In genomic region chr5:127239706-127240105, GRCm38 (mm10) we compare ENCODE assay signal across 23 mouse cellular contexts. TPM values are rescaled to one million over a fixed set of nuclear protein-coding genes. Genes with fewer than 3 reads are reported as not detected.
DNase-seq lines count a peak whose midpoint lies in the region; ATAC-seq and TF ChIP-seq lines count a peak whose summit lies in the region.
"Had no signal": no experiment of that assay in that cellular context is flagged by ENCODE, and none has a peak within 500 bp of the region (broad histone marks: within the 10 kb centered on the region; RNA-seq: fewer than 3 reads in every experiment).

No protein-coding gene starts in this region.

- no peak overlapping the region for H3K9ac ChIP-seq in lung, embryonic 14.5 days
- no peak overlapping the region for H3K9ac ChIP-seq in embryonic facial prominence, embryonic 15.5 days
- no peak overlapping the region for H3K9ac ChIP-seq in limb, embryonic 14.5 days (ENCODE audit: low read depth, low read length, severe bottlenecking)
- H3K9ac ChIP-seq: forebrain, embryonic 13.5 days; hindbrain, embryonic 13.5 days; liver, embryonic 14.5 days had no signal

- H3K36me3 ChIP-seq in lung, embryonic 14.5 days (ENCODE audit: insufficient read depth) = no peaks in the 10 kb centered on the region
- no peaks in the 10 kb centered on the region for H3K36me3 ChIP-seq in embryonic facial prominence, embryonic 15.5 days
- H3K36me3 ChIP-seq in limb, embryonic 14.5 days (ENCODE audit: control insufficient read depth, insufficient read depth, low read length) = no peaks in the 10 kb centered on the region
- no peaks in the 10 kb centered on the region for H3K36me3 ChIP-seq in heart, embryonic 10.5 days
- H3K36me3 ChIP-seq: hindbrain, embryonic 13.5 days had no signal

- no peak for TF ChIP-seq POLR2A in limb, embryonic 14.5 days (IDR thresholded peaks at IDR 0.05; ENCODE audit: borderline replicate concordance, extremely low read depth, insufficient read depth, insufficient read length)

- 0 out of 2 replicates have a peak, but pooled peaks cover 3% of the 10 kb centered on the region for H3K4me1 ChIP-seq in lung, embryonic 14.5 days (ENCODE audit: insufficient read depth)
- H3K4me1 ChIP-seq in embryonic facial prominence, embryonic 15.5 days = peaks cover 51% of the 10 kb centered on the region
- peaks cover 20% of the 10 kb centered on the region for H3K4me1 ChIP-seq in limb, embryonic 14.5 days (ENCODE audit: control insufficient read depth, insufficient read depth, low read length)
- peaks cover 23% of the 10 kb centered on the region for H3K4me1 ChIP-seq in heart, embryonic 10.5 days

- H3K9me3 ChIP-seq in lung, embryonic 14.5 days (ENCODE audit: low read depth, low read length) = no peaks in the 10 kb centered on the region
- H3K9me3 ChIP-seq in embryonic facial prominence, embryonic 15.5 days (replicated peaks) = no peaks in the 10 kb centered on the region
- H3K9me3 ChIP-seq in limb, embryonic 14.5 days (ENCODE audit: control insufficient read depth, low read length) = no peaks in the 10 kb centered on the region; the same call in 1 of the 2 replicates
- H3K9me3 ChIP-seq in heart, embryonic 10.5 days = peaks cover 5% of the 10 kb centered on the region; the same call in 1 of the 2 replicates
- H3K9me3 ChIP-seq: forebrain, embryonic 13.5 days; hindbrain, embryonic 13.5 days had no signal

- no peak for ATAC-seq in lung, embryonic 14.5 days (ENCODE audit: insufficient read depth)
- ATAC-seq in embryonic facial prominence, embryonic 15.5 days (ENCODE audit: insufficient number of reproducible peaks, low FRiP score, low TSS enrichment, low read depth) = no peak
- 0 out of 2 replicates have a peak, but pooled peaks have one; percentile 5 for ATAC-seq in limb, embryonic 14.5 days (ENCODE audit: low FRiP score, low read depth)
- ATAC-seq: forebrain, embryonic 13.5 days; intestine, embryonic 16.5 days had no signal

- no peak overlapping the region for H3K4me3 ChIP-seq in lung, embryonic 14.5 days (ENCODE audit: low read depth, low read length)
- no peak overlapping the region for H3K4me3 ChIP-seq in embryonic facial prominence, embryonic 15.5 days (replicated peaks)
- H3K4me3 ChIP-seq in limb, embryonic 14.5 days (replicated peaks; ENCODE audit: low read length) = no peak overlapping the region
- H3K4me3 ChIP-seq in heart, embryonic 10.5 days = no peak overlapping the region
- H3K4me3 ChIP-seq: forebrain, embryonic 13.5 days; hindbrain, embryonic 13.5 days; left cerebral cortex, adult 2 months had no signal

- 45% methylated on average over 7 of the region's 7 CpGs for WGBS in lung, embryonic 14.5 days
- WGBS in embryonic facial prominence, embryonic 15.5 days = 24% methylated on average over 7 of the region's 7 CpGs
- 11% methylated on average over 7 of the region's 7 CpGs for WGBS in limb, embryonic 14.5 days
- WGBS in heart, embryonic 10.5 days = 61% methylated on average over 7 of the region's 7 CpGs

- 0 out of 2 replicates have a peak, but pooled peaks cover 6% of the 10 kb centered on the region for H3K27me3 ChIP-seq in lung, embryonic 14.5 days (ENCODE audit: insufficient read depth, low read length)
- H3K27me3 ChIP-seq in embryonic facial prominence, embryonic 15.5 days = peaks cover 29% of the 10 kb centered on the region
- peaks cover 9% of the 10 kb centered on the region; the same call in 1 of the 2 replicates for H3K27me3 ChIP-seq in limb, embryonic 14.5 days (ENCODE audit: control insufficient read depth, insufficient read depth, low read length)
- H3K27me3 ChIP-seq in heart, embryonic 10.5 days (ENCODE audit: insufficient read depth, poor library complexity, severe bottlenecking) = peaks cover 64% of the 10 kb centered on the region
- H3K27me3 ChIP-seq: CH12.LX had no signal

- H3K4me2 ChIP-seq in lung, embryonic 14.5 days = no peak overlapping the region
- H3K4me2 ChIP-seq in embryonic facial prominence, embryonic 15.5 days (replicated peaks) = no peak overlapping the region
- no peak overlapping the region for H3K4me2 ChIP-seq in limb, embryonic 14.5 days (replicated peaks; ENCODE audit: low read depth, low read length, severe bottlenecking)
- H3K4me2 ChIP-seq: forebrain, embryonic 13.5 days; hindbrain, embryonic 13.5 days had no signal

- TF ChIP-seq CTCF in lung, embryonic 14.5 days (IDR thresholded peaks at IDR 0.05; ENCODE audit: low read depth) = no peak

- DNase-seq in lung, embryonic 14.5 days = peak; percentile 24
- DNase-seq in lung, postnatal 4 days = no peak
- DNase-seq in embryo, embryonic 11 days = peak; percentile 89
- DNase-seq in limb, embryonic 14.5 days (ENCODE audit: low spot score) = peak; percentile 78
- DNase-seq in heart, embryonic 10.5 days (ENCODE audit: low spot score) = no peak
- no peak for DNase-seq in right cerebral cortex, postnatal 14 days
- DNase-seq in urinary bladder, adult 2 months (ENCODE audit: low spot score) = no peak
- DNase-seq: adrenal gland, postnatal 36 days; cerebellum, adult 11-12 months; cerebellum, postnatal 36 days; heart, postnatal 10 days; kidney, postnatal 36 days; layer of hippocampus, adult 9-11 months; left cerebral cortex, postnatal 4 days; midbrain, embryonic 14.5 days; thymus, adult 2 months had no signal

- no peak overlapping the region for H3K27ac ChIP-seq in lung, embryonic 14.5 days (ENCODE audit: low read depth)
- 0 out of 2 replicates have a peak overlapping the region, but pooled peaks have one; percentile 51 for H3K27ac ChIP-seq in embryonic facial prominence, embryonic 15.5 days (replicated peaks)
- H3K27ac ChIP-seq in limb, embryonic 14.5 days (replicated peaks; ENCODE audit: low read depth, low read length) = no peak overlapping the region
- no peak overlapping the region for H3K27ac ChIP-seq in heart, embryonic 10.5 days
- H3K27ac ChIP-seq: forebrain, embryonic 13.5 days; hindbrain, embryonic 13.5 days; left cerebral cortex, adult 2 months; liver, embryonic 14.5 days had no signal

RNA-seq across cellular contexts. Expression of gene Tmem132c, which starts 1.9 kb away (rescaled TPM):
- polyA plus RNA-seq in lung, embryonic 14.5 days (2014; fragmentation: Nextera tagmentation; extraction: Ambion mirVana) = 23.3 and 28.5 TPM in 2 replicates
- polyA plus RNA-seq in embryonic facial prominence, embryonic 15.5 days (2015; fragmentation: Nextera tagmentation; extraction: Ambion mirVana) = 28.5 and 33.0 TPM in 2 replicates
- 27.2 and 29.4 TPM in 2 replicates for polyA plus RNA-seq in limb, embryonic 14.5 days (2012; rRNA removed)
- polyA plus RNA-seq in limb, embryonic 14.5 days (2014; fragmentation: Nextera tagmentation; extraction: Ambion mirVana) = 33.2 and 40.4 TPM in 2 replicates
- 6.3 and 11.9 TPM in 2 replicates for polyA plus RNA-seq in heart, embryonic 10.5 days (2016; fragmentation: Nextera tagmentation; extraction: Ambion mirVana)
- polyA plus RNA-seq in urinary bladder, adult 2 months (2012; rRNA removed) = 0.81 and 0.96 TPM in 2 replicates

Comparison
In these comparisons a context has a peak if more than half of its experiments do, and no peak if none do; other contexts are left out.
1. DNase-seq: peak in lung, embryonic 14.5 days (single experiment), embryo, embryonic 11 days (single experiment) and limb, embryonic 14.5 days (single experiment); none in lung, postnatal 4 days (0 of 2), heart, embryonic 10.5 days (single experiment), right cerebral cortex, postnatal 14 days (single experiment) and urinary bladder, adult 2 months (single experiment).